Mouse (Mus musculus) kidney, postnatal 14 days (tissue): ENCODE measurements around the gene Srrm4.
"Not testable (repeated sequence)": the region's sequence is repeated elsewhere in the genome, so short reads cannot be mapped to it uniquely, and the experiment has no call there.

Experiments used
- DNase-seq: peaks from one replicate; pipeline ENCODE4 v3.0.0; 2022; ENCODE audit warnings: mixed read lengths

Gene Srrm4

GRCm38 (mm10) chr5:116438328-116438727, 153.3 kb downstream of the Srrm4 start:
- DNase-seq = no peak

GRCm38 (mm10) chr5:116436117-116436516, 155.5 kb downstream of the Srrm4 start:
- DNase-seq = no peak

GRCm38 (mm10) chr5:116434976-116435850, 156.4 kb downstream of the Srrm4 start:
- no peak for DNase-seq

GRCm38 (mm10) chr5:116432871-116433270, 158.7 kb downstream of the Srrm4 start:
- DNase-seq = no peak

- DNase-seq = no peak
These were observed 164.9 kb downstream of the Srrm4 start for GRCm38 (mm10) chr5:116426701-116427100.

GRCm38 (mm10) chr5:116425709-116426108, 165.9 kb downstream of the Srrm4 start:
- DNase-seq = not testable (repeated sequence)

- DNase-seq = no peak
These were observed 166.3 kb downstream of the Srrm4 start for GRCm38 (mm10) chr5:116425273-116425672.

GRCm38 (mm10) chr5:116423746-116424145, 167.9 kb downstream of the Srrm4 start:
- DNase-seq = no peak

GRCm38 (mm10) chr5:116422699-116423201, 168.9 kb downstream of the Srrm4 start, which contains the start of gene Hspb8:
Hspb8 (minus strand) TSS chr5:116422864.
- peak; percentile 80 for DNase-seq

- no peak for DNase-seq
These were observed 169.7 kb downstream of the Srrm4 start for GRCm38 (mm10) chr5:116421791-116422481.

- no peak for DNase-seq
These were observed 170.8 kb downstream of the Srrm4 start for GRCm38 (mm10) chr5:116420759-116421225.

GRCm38 (mm10) chr5:116420213-116420612, 171.4 kb downstream of the Srrm4 start:
- DNase-seq = no peak

- DNase-seq = no peak
These were observed 172.1 kb downstream of the Srrm4 start for GRCm38 (mm10) chr5:116419322-116420045.

- no peak for DNase-seq
These were observed 175.4 kb downstream of the Srrm4 start for GRCm38 (mm10) chr5:116416208-116416607.

- peak; percentile 57 for DNase-seq
These were observed 181.7 kb downstream of the Srrm4 start for GRCm38 (mm10) chr5:116409689-116410590.

- DNase-seq = no peak
These were observed 182.7 kb downstream of the Srrm4 start for GRCm38 (mm10) chr5:116408965-116409364.

- DNase-seq = no peak
These were observed 183.7 kb downstream of the Srrm4 start for GRCm38 (mm10) chr5:116407936-116408335.

- DNase-seq = no peak
These were observed 184.3 kb downstream of the Srrm4 start for GRCm38 (mm10) chr5:116407321-116407720.

GRCm38 (mm10) chr5:116406507-116406906, 185.1 kb downstream of the Srrm4 start:
- DNase-seq = no peak

GRCm38 (mm10) chr5:116405934-116406333, 185.7 kb downstream of the Srrm4 start:
- DNase-seq = no peak

GRCm38 (mm10) chr5:116404063-116404462, 187.6 kb downstream of the Srrm4 start:
- no peak for DNase-seq

GRCm38 (mm10) chr5:116400801-116401200, 190.8 kb downstream of the Srrm4 start:
- DNase-seq = no peak
